Mouse (Mus musculus) heart, adult 2 months (tissue): ENCODE measurements around the gene Col8a2. TPM values are rescaled to one million over a fixed set of nuclear protein-coding genes. Genes with fewer than 3 reads are reported as not detected.

Source experiments
- DNase-seq, 2 experiments: peaks; one replicate each; pipeline ENCODE4 v3.0.0; 2021
- H3K27ac ChIP-seq: fragments of 200-600 bp; 2 replicates; pipeline ENCODE4 v1.8.1; 2022
- H3K27me3 ChIP-seq: fragments of 200-500 bp; 2 replicates; pipeline ENCODE4 v1.6.1; 2012; ENCODE audit warnings: mild to moderate bottlenecking, low read length, inconsistent platforms, mixed read lengths; ENCODE audit not compliant: control insufficient read depth, insufficient read depth
- H3K36me3 ChIP-seq: fragments of 200-500 bp; 2 replicates; pipeline ENCODE4 v1.6.1; 2012; ENCODE audit warnings: low read length, inconsistent platforms; ENCODE audit not compliant: control insufficient read depth, insufficient read depth
- H3K4me1 ChIP-seq: fragments of 200-500 bp; 2 replicates; pipeline ENCODE4 v1.6.1; 2011; ENCODE audit warnings: low read length; ENCODE audit not compliant: control insufficient read depth, insufficient read depth
- H3K4me3 ChIP-seq: fragments of 200-600 bp; 2 replicates; pipeline ENCODE4 v1.8.1; 2022
- H3K79me2 ChIP-seq: fragments of 200-500 bp; replicated peaks from 2 replicates; pipeline ENCODE4 v1.6.1; 2012; ENCODE audit warnings: mild to moderate bottlenecking, inconsistent platforms, low read length, moderate library complexity, mixed read lengths; ENCODE audit not compliant: control insufficient read depth, insufficient read depth
- H3K9ac ChIP-seq: fragments of 200-500 bp; 2 replicates; pipeline ENCODE4 v1.6.1; 2012; ENCODE audit warnings: low read depth, mild to moderate bottlenecking, control low read depth, inconsistent platforms, low read length, mixed read lengths
- CTCF ChIP-seq: fragments of 200-600 bp; IDR thresholded peaks from 2 replicates; pipeline ENCODE4 v1.8.1; 2022; ENCODE audit warnings: antibody characterized with exemption, mild to moderate bottlenecking, moderate library complexity
- EP300 ChIP-seq: fragments of 200-500 bp; IDR thresholded peaks from 2 replicates; pipeline ENCODE4 v1.6.1; 2011; ENCODE audit warnings: low read depth, low read length, control low read depth; ENCODE audit not compliant: insufficient read depth
- POLR2A ChIP-seq: fragments of 200-500 bp; IDR thresholded peaks from 2 replicates; pipeline ENCODE4 v1.6.1; 2011; ENCODE audit warnings: mild to moderate bottlenecking, low read depth, low read length, control low read depth; ENCODE audit not compliant: insufficient read depth
- WGBS: fragments of 180-500 bp; shearing (Covaris S2); methylation state at CpG from one replicate; pipeline ENCODE4 v1.1.7; 2018; 5-methylcytosine and 5-hydroxymethylcytosine counted together
- intact Hi-C: fragments of 180-260 bp; cut with DNase I; formaldehyde crosslinking; loops from one replicate; pipeline ENCODE4 v1.15.1; 2025
- polyA plus RNA-seq: library from polyadenylated mRNA; depleted of rRNA; stranded (reverse); fragments of >200 nt; gene quantifications from 2 replicates; pipeline ENCODE4 v1.2.3, GENCODE M21; 2012
- total RNA-seq, 2 experiments: library from RNA; stranded (reverse); gene quantifications; 2 replicates each; pipeline ENCODE4 v1.2.3; 2021

Col8a2 gene
- total and polyA plus RNA-seq, 3 experiments, result 0.45 to 0.66 (median 0.57) TPM

DNA sequence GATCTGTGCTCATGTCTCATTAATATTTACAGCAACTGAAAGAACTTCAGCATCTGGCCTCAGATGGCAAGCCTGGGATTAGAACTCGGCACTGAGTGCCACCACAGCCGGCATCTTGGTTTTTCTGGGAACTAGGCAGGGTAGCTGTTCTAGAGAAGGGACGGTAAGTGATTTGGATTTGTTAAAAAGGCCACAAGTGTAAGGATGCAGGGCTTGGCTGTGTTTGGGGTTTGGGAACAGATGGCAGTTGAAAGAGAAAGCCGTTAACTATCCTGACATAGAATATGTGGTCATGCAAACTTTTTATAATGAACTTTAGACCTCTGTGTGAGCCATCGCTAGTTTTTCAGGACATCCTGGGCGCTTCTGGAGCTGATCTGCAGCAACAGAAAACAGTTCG is 24.9 kb upstream of the Col8a2 start:
- Histone ChIP-seq H3K4me1 (peaks cover 31% of the 10 kb centered on the region), H3K36me3 (peaks cover 5% of the 10 kb centered on the region; the same call in 1 of the 2 replicates), H3K4me3 (peak overlapping the region; percentile 35; the same call in 1 of the 2 replicates), H3K9ac (peak overlapping the region; percentile 17), H3K27me3 (no peaks in the 10 kb centered on the region), H3K79me2 (peaks cover 3% of the 10 kb centered on the region; the same call in 1 of the 2 replicates), H3K27ac (peak overlapping the region; percentile 93)
- TF ChIP-seq CTCF (no peak), EP300 (no peak), POLR2A (no peak)
- no peak for DNase-seq
- intact Hi-C loops, result loop anchor here (1.0 to 5.0 kb wide), 5 partner anchors 34 to 174 kb away; partner anchors contain the start of genes Stk40 and Thrap3
- WGBS, result 24% methylated on average over 7 of the region's 7 CpGs

- peaks cover 5% of the 10 kb centered on the region; the same call in 1 of the 2 replicates for H3K36me3 ChIP-seq
- no peaks in the 10 kb centered on the region for H3K27me3 ChIP-seq
- intact Hi-C loops, result loop anchor here (1.0 to 5.0 kb wide), 3 partner anchors 60 to 175 kb away; partner anchors contain the start of genes Stk40 and Thrap3
- H3K27ac ChIP-seq, result peak within 1 kb of the TSS; percentile 93
- under 1% methylated on average over 46 of the region's 46 CpGs for WGBS
- peak; percentile 98 to 99 for DNase-seq
- peak within 1 kb of the TSS; percentile 88 for H3K9ac ChIP-seq
- H3K4me3 ChIP-seq, result peak within 1 kb of the TSS; percentile 93
- peaks cover 30% of the 10 kb centered on the region for H3K4me1 ChIP-seq
- H3K79me2 ChIP-seq, result peaks cover 3% of the 10 kb centered on the region; the same call in 1 of the 2 replicates
- TF ChIP-seq CTCF (no peak; the same call in 1 of the 2 replicates), EP300 (peak; percentile 99), POLR2A (peak; percentile 63)
These were observed 24.3 kb upstream of the Col8a2 start, which contains the start of gene Trappc3 for GRCm38 (mm10) chr4:126262119-126262807. Gene Trappc3, plus strand, starts transcription at chr4:126262325.

DNA sequence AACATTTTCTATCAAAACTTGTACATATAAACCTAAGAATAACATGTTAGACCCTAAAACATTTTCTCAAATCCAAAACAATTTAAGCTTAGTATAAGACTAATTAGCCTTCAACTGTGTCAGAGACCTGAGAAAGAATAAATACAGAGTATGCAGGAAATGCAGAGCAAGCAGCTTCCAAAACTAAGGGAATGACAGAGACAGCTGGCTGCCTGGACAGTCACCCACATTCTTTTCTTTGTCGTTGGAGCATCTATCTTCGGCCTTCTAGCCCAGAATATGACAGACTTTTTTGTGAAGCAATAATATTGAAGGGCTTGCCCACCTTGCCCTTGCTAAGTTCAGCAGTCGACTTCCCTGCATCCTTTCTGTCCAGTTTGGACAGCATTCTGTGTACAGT is 17.3 kb upstream of the Col8a2 start:
- intact Hi-C loops, result no loop called here
- TF ChIP-seq CTCF (no peak), EP300 (no peak), POLR2A (no peak)

DNA sequence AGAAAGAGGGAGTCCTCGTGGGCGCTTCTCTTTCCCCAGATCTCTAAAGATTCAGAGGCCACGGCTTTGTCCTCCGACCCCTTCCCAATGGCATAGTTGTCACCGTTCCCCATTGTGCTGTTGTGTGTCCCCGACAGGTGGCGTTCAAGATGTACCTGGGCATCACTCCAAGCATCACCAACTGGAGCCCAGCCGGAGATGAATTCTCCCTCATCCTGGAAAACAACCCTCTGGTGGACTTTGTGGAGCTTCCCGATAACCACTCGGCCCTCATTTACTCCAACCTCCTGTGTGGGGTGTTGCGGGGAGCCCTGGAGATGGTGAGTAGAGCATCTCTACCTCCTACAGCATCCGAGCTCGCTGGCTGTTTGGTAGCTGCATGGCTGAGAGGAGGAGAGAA is 12.8 kb upstream of the Col8a2 start:
- H3K27ac ChIP-seq, result no peak overlapping the region
- 82% methylated on average over 13 of the region's 13 CpGs for WGBS
- H3K27me3 ChIP-seq, result no peaks in the 10 kb centered on the region
- TF ChIP-seq EP300, result no peak
- TF ChIP-seq CTCF, result no peak
- no peak for TF ChIP-seq POLR2A
- intact Hi-C loops, result no loop called here
- H3K9ac ChIP-seq, result no peak overlapping the region
- H3K36me3 ChIP-seq, result no peaks in the 10 kb centered on the region
- H3K4me1 ChIP-seq, result peaks cover 2% of the 10 kb centered on the region
- DNase-seq, result no peak
- no peak overlapping the region for H3K4me3 ChIP-seq
- H3K79me2 ChIP-seq, result no peaks in the 10 kb centered on the region

More for the DNA sequence above, 17.3 kb upstream of the Col8a2 start:
- no peak overlapping the region for H3K27ac ChIP-seq
- no peaks in the 10 kb centered on the region for H3K36me3 ChIP-seq
- WGBS, result 53% methylated on average over 3 of the region's 3 CpGs
- no peak overlapping the region for H3K9ac ChIP-seq
- no peaks in the 10 kb centered on the region for H3K4me1 ChIP-seq
- H3K4me3 ChIP-seq, result no peak overlapping the region
- peaks cover 1% of the 10 kb centered on the region; the same call in 1 of the 2 replicates for H3K79me2 ChIP-seq
- DNase-seq, result no peak
- H3K27me3 ChIP-seq, result no peaks in the 10 kb centered on the region

- no peaks in the 10 kb centered on the region for H3K36me3 ChIP-seq
- intact Hi-C loops, result no loop called here
- no peaks in the 10 kb centered on the region for H3K27me3 ChIP-seq
- H3K4me1 ChIP-seq, result peaks cover 2% of the 10 kb centered on the region
- no peak overlapping the region for H3K9ac ChIP-seq
- WGBS, result 89% methylated on average over 4 of the region's 4 CpGs
- no peak overlapping the region for H3K27ac ChIP-seq
- no peaks in the 10 kb centered on the region for H3K79me2 ChIP-seq
- TF ChIP-seq POLR2A, result no peak
- no peak for TF ChIP-seq CTCF
- TF ChIP-seq EP300, result no peak
- DNase-seq, result no peak
- H3K4me3 ChIP-seq, result no peak overlapping the region
These were observed 11.5 kb upstream of the Col8a2 start for GRCm38 (mm10) chr4:126275081-126275480.

GRCm38 (mm10) chr4:126275681-126276131 is 10.9 kb upstream of the Col8a2 start:
- 70% methylated on average over 13 of the region's 13 CpGs for WGBS
- TF ChIP-seq POLR2A (no peak), EP300 (no peak), CTCF (no peak)

More at GRCm38 (mm10) chr4:126275681-126276131, 10.9 kb upstream of the Col8a2 start:
- H3K27me3 ChIP-seq, result no peaks in the 10 kb centered on the region
- DNase-seq, result peak; percentile 43 to 59
- peaks cover 2% of the 10 kb centered on the region for H3K4me1 ChIP-seq
- no peaks in the 10 kb centered on the region for H3K36me3 ChIP-seq
- no peak overlapping the region for H3K9ac ChIP-seq
- H3K27ac ChIP-seq, result no peak overlapping the region
- no peak overlapping the region for H3K4me3 ChIP-seq
- no peaks in the 10 kb centered on the region for H3K79me2 ChIP-seq
- intact Hi-C loops, result no loop called here
